Mouse (Mus musculus): Measurements from ENCODE around the gene Inafm1.
"Not testable (repeated sequence)": the region's sequence is repeated elsewhere in the genome, so short reads cannot be mapped to it uniquely, and the experiment has no call there.

The Inafm1 gene

GRCm38 (mm10) chr7:16273081-16273765 lies at the start of gene Inafm1:
Gene Inafm1 (minus strand): TSS chr7:16273617.
- peak; percentile 93 for DNase-seq

GRCm38 (mm10) chr7:16320479-16320878 lies 47.1 kb upstream of the Inafm1 start:
- no peak for DNase-seq

GRCm38 (mm10) chr7:16319216-16319615 lies 45.8 kb upstream of the Inafm1 start:
- DNase-seq: no peak

GRCm38 (mm10) chr7:16317094-16317493 lies 43.7 kb upstream of the Inafm1 start:
- DNase-seq: no peak

- DNase-seq: no peak
These were observed 41.9 kb upstream of the Inafm1 start for GRCm38 (mm10) chr7:16315222-16315759.

GRCm38 (mm10) chr7:16314221-16314775 lies 40.9 kb upstream of the Inafm1 start:
- DNase-seq: no peak

- DNase-seq: peak; percentile 87
These were observed 40.2 kb upstream of the Inafm1 start for GRCm38 (mm10) chr7:16313481-16314220.

- DNase-seq: peak; percentile 60
These were observed 39.4 kb upstream of the Inafm1 start for GRCm38 (mm10) chr7:16312672-16313311.

- peak; percentile 48 for DNase-seq
These were observed 38.7 kb upstream of the Inafm1 start for GRCm38 (mm10) chr7:16312011-16312671.

GRCm38 (mm10) chr7:16311453-16312004 lies 38.1 kb upstream of the Inafm1 start:
- peak; percentile 35 for DNase-seq

GRCm38 (mm10) chr7:16310521-16311452 lies 37.4 kb upstream of the Inafm1 start:
- DNase-seq: peak; percentile 74

- peak; percentile 98 for DNase-seq
These were observed 36.7 kb upstream of the Inafm1 start for GRCm38 (mm10) chr7:16310020-16310520.

- DNase-seq: peak; percentile 97
These were observed 36.1 kb upstream of the Inafm1 start for GRCm38 (mm10) chr7:16309318-16310019.

GRCm38 (mm10) chr7:16308555-16309317 lies 35.3 kb upstream of the Inafm1 start:
- DNase-seq: no peak

GRCm38 (mm10) chr7:16308093-16308492 lies 34.7 kb upstream of the Inafm1 start, which contains the start of gene Bbc3:
Gene Bbc3 (plus strand): TSS chr7:16308393.
- DNase-seq: not testable (repeated sequence)

GRCm38 (mm10) chr7:16307141-16307540 lies 33.7 kb upstream of the Inafm1 start:
- not testable (repeated sequence) for DNase-seq

GRCm38 (mm10) chr7:16299419-16300035 lies 26.1 kb upstream of the Inafm1 start:
- DNase-seq: peak; percentile 68

- no peak for DNase-seq
These were observed 25.5 kb upstream of the Inafm1 start for GRCm38 (mm10) chr7:16298927-16299326.

- DNase-seq: no peak
These were observed 24.2 kb upstream of the Inafm1 start for GRCm38 (mm10) chr7:16297616-16298015.
